Mouse (Mus musculus) adrenal gland, postnatal 14 days (tissue): ENCODE data around the gene Gm38119. TPM values are rescaled to one million over a fixed set of nuclear protein-coding genes. Genes with fewer than 3 reads are reported as not detected.

ENCODE experiments used
- DNase-seq: peaks from one replicate; pipeline ENCODE4 v3.0.0; 2021; ENCODE audit warnings: mixed read lengths
- long read RNA-seq, 2 experiments: library from polyadenylated mRNA; stranded (forward); transcript quantifications; one replicate each; pipeline ENCODE4 v2.0.0; 2021
- total RNA-seq: library from RNA; stranded (reverse); gene quantifications from 2 replicates; pipeline ENCODE4 v1.2.3, GENCODE M21; 2021

Gene Gm38119
- not detected in 2 replicates for total RNA-seq
- long read RNA-seq, experiment 1: 0 reads
- long read RNA-seq, experiment 2: 0 reads

- DNase-seq: no peak
Measured at GRCm38 (mm10) chr3:92738996-92739395, at the start of gene Gm38119. Gm38119 (minus strand) TSS chr3:92739096.

- DNase-seq: no peak
Measured at GRCm38 (mm10) chr3:92778799-92779198, 39.9 kb upstream of the Gm38119 start, which contains the start of gene Lce1i. Lce1i (minus strand) TSS chr3:92778899.

GRCm38 (mm10) chr3:92771573-92771972 is 32.7 kb upstream of the Gm38119 start:
- DNase-seq: no peak

GRCm38 (mm10) chr3:92764965-92765364 is 26.1 kb upstream of the Gm38119 start, which contains the start of gene Lce1h:
Lce1h (minus strand) TSS chr3:92765065.
- DNase-seq: no peak

GRCm38 (mm10) chr3:92753197-92753596 is 14.3 kb upstream of the Gm38119 start:
- no peak for DNase-seq

- no peak for DNase-seq
Measured at GRCm38 (mm10) chr3:92752238-92752637, 13.3 kb upstream of the Gm38119 start, which contains the start of gene Lce1g. Lce1g (minus strand) TSS chr3:92752338.

GRCm38 (mm10) chr3:92722631-92723030 is 16.3 kb downstream of the Gm38119 start:
- DNase-seq: no peak

- DNase-seq: no peak
Measured at GRCm38 (mm10) chr3:92720250-92720649, 18.6 kb downstream of the Gm38119 start, which contains the start of gene Lce1f. Lce1f (minus strand) TSS chr3:92720350.

GRCm38 (mm10) chr3:92715122-92715521 is 23.8 kb downstream of the Gm38119 start:
- no peak for DNase-seq

- DNase-seq: no peak
Measured at GRCm38 (mm10) chr3:92708974-92709373, 29.9 kb downstream of the Gm38119 start, which contains the start of gene Lce1e. Lce1e (minus strand) TSS chr3:92709074.

- no peak for DNase-seq
Measured at GRCm38 (mm10) chr3:92694613-92695012, 44.3 kb downstream of the Gm38119 start.

- no peak for DNase-seq
Measured at GRCm38 (mm10) chr3:92691688-92692087, 47.2 kb downstream of the Gm38119 start.

- peak; percentile 44 for DNase-seq
Measured at GRCm38 (mm10) chr3:92689154-92689553, 49.7 kb downstream of the Gm38119 start.

Other genes with a start within 250 kb of the Gm38119 start
- not detected in 2 replicates for gene Sprr4, start 238.6 kb downstream of the Gm38119 start, total RNA-seq
- gene 2310046K23Rik, start 204.6 kb downstream of the Gm38119 start, total RNA-seq: not detected in 2 replicates
- gene Ivl, start 165.4 kb downstream of the Gm38119 start, total RNA-seq: not detected in 2 replicates
- not detected in 2 replicates for gene Smcp, start 150.1 kb downstream of the Gm38119 start, total RNA-seq
- not detected in 2 replicates for gene 2210017I01Rik, start 131.6 kb downstream of the Gm38119 start, total RNA-seq
- gene Lce6a, start 117.4 kb downstream of the Gm38119 start, total RNA-seq: not detected in 2 replicates
- gene Lce1a1, start 90.8 kb downstream of the Gm38119 start, total RNA-seq: not detected in 2 replicates
- not detected in 2 replicates for gene Lce1b, start 82.2 kb downstream of the Gm38119 start, total RNA-seq
- not detected in 2 replicates for gene Lce1a2, start 68.8 kb downstream of the Gm38119 start, total RNA-seq
- gene Lce1c, start 59.8 kb downstream of the Gm38119 start, total RNA-seq: not detected in 2 replicates
- not detected in 2 replicates for gene Lce1d, start 51.9 kb downstream of the Gm38119 start, total RNA-seq
- gene Lce1e, start 30.0 kb downstream of the Gm38119 start, total RNA-seq: not detected in 2 replicates
- not detected in 2 replicates for gene Lce1f, start 18.7 kb downstream of the Gm38119 start, total RNA-seq
- not detected in 2 replicates for gene Lce1g, start 13.2 kb upstream of the Gm38119 start, total RNA-seq
- not detected in 2 replicates for gene Lce1h, start 26.0 kb upstream of the Gm38119 start, total RNA-seq
- not detected in 2 replicates for gene Lce1i, start 39.8 kb upstream of the Gm38119 start, total RNA-seq
- not detected in 2 replicates for gene Lce1j, start 51.4 kb upstream of the Gm38119 start, total RNA-seq
- gene Lce1k, start 68.8 kb upstream of the Gm38119 start, total RNA-seq: not detected in 2 replicates
- not detected in 2 replicates for gene Kprp, start 88.2 kb upstream of the Gm38119 start, total RNA-seq
- not detected in 2 replicates for gene Lce1l, start 112.2 kb upstream of the Gm38119 start, total RNA-seq
- gene 2310050C09Rik, start 131.1 kb upstream of the Gm38119 start, total RNA-seq: not detected in 2 replicates
- gene Lce3a, start 187.1 kb upstream of the Gm38119 start, total RNA-seq: not detected in 2 replicates
- not detected in 2 replicates for gene Lce3b, start 193.9 kb upstream of the Gm38119 start, total RNA-seq
- gene Lce3c, start 205.4 kb upstream of the Gm38119 start, total RNA-seq: not detected in 2 replicates
- gene Lce3d, start 218.3 kb upstream of the Gm38119 start, total RNA-seq: not detected in 2 replicates
- not detected in 2 replicates for gene Lce3e, start 228.0 kb upstream of the Gm38119 start, total RNA-seq